Mouse (Mus musculus): ENCODE measurements around the gene Nbeal2. TPM values are rescaled to one million over a fixed set of nuclear protein-coding genes. Genes with fewer than 3 reads are reported as not detected.

Nbeal2 gene
- total and polyA plus RNA-seq, 3 experiments = 9.3 to 17.2 TPM; not detected in 1

DNA sequence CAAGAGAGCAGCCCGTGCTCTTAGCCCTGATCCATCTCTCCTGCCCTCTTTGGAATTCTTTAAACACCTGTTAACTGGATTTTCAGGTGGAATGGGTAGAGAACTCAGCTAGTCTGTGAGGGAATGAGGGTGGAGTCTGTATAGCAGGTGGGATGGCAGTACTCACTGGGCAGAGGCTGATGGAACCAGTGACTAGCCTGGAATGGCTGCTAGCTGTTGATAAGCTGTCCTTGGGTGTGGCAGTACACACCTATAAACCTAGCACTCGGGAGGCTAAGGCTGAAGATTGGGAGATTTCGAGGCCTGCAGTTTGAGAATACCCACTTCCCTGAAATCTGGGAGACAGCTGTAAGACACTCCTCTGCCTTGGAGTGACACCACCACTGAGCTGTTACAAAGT is 45.6 kb upstream of the Nbeal2 start:
- Histone ChIP-seq H3K27me3 (ENCODE audit: control insufficient read depth in 1 of 2, insufficient read depth in 2 of 2, low read length in 2 of 2) (no peaks in the 10 kb centered on the region), H3K4me1 (ENCODE audit: control insufficient read depth in 1 of 2, insufficient read depth in 2 of 2, low read length in 2 of 2) (peaks cover 2 to 3% of the 10 kb centered on the region in 2 experiments; a peak in 2 of 4 replicates), H3K9me3 (replicated peaks; ENCODE audit: insufficient read depth, low read length) (no peaks in the 10 kb centered on the region), H3K27ac (ENCODE audit: control insufficient read depth, low read depth, low read length) (no peak overlapping the region), H3K36me3 (ENCODE audit: control insufficient read depth in 1 of 2, insufficient read depth in 2 of 2, low read length in 2 of 2) (0 out of 4 replicates have a peak, but pooled peaks cover 0 to 2% of the 10 kb centered on the region in 2 experiments), H3K9ac (ENCODE audit: control insufficient read depth, low read depth, low read length, poor library complexity, severe bottlenecking) (no peak overlapping the region), H3K79me2 (ENCODE audit: control insufficient read depth, insufficient read depth, low read length, poor library complexity) (no peaks in the 10 kb centered on the region), H3K4me3 (ENCODE audit: control insufficient read depth in 1 of 2, insufficient read depth in 1 of 2, low read depth in 2 of 2, low read length in 2 of 2) (no peak overlapping the region)
- TF ChIP-seq TAL1 (IDR thresholded peaks at IDR 0.05; ENCODE audit: low read length) (peak; percentile 37; the same call in 1 of the 2 replicates), E2F4 (IDR thresholded peaks at IDR 0.05; ENCODE audit: borderline replicate concordance, low read depth, low read length) (no peak), EP300 (IDR thresholded peaks at IDR 0.05; ENCODE audit: low read depth in 1 of 2, low read length in 2 of 2) (peak; percentile 14 to 29; a peak in 1 of 4 replicates)
- peak; percentile 27 for DNase-seq (ENCODE audit: low read depth, low spot score)

DNA sequence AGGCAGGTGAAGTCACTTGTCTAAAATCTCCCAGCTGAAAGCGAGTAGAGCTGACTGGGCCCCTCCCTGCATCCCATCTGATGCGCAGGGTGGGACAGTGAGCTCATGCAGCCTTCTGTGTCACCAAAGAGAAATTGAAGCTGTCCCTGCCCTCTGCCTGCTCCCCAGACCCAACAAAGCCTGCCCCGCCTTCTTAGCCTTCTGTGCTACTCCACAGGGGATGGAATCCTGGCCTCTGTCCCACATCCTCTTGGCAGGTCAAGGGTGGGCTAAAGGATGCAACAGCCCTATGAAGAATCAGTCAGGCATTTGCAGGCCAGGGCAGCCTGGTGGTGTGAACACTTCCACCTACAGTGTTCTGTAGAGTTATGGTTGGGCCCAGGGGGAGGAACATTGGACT is 43.5 kb upstream of the Nbeal2 start:
- no peak overlapping the region for H3K4me3 ChIP-seq (ENCODE audit: control insufficient read depth in 1 of 2, insufficient read depth in 1 of 2, low read depth in 2 of 2, low read length in 2 of 2)
- no peak overlapping the region for H3K9ac ChIP-seq (ENCODE audit: control insufficient read depth, low read depth, low read length, poor library complexity, severe bottlenecking)
- peaks cover 2 to 3% of the 10 kb centered on the region in 2 experiments; a peak in 2 of 4 replicates for H3K4me1 ChIP-seq (ENCODE audit: control insufficient read depth in 1 of 2, insufficient read depth in 2 of 2, low read length in 2 of 2)
- H3K27ac ChIP-seq (ENCODE audit: control insufficient read depth, low read depth, low read length) = no peak overlapping the region
- H3K79me2 ChIP-seq (ENCODE audit: control insufficient read depth, insufficient read depth, low read length, poor library complexity) = no peaks in the 10 kb centered on the region
- H3K36me3 ChIP-seq (ENCODE audit: control insufficient read depth in 1 of 2, insufficient read depth in 2 of 2, low read length in 2 of 2) = peaks cover 0 to 2% of the 10 kb centered on the region in 2 experiments; a peak in 1 of 4 replicates
- H3K27me3 ChIP-seq (ENCODE audit: control insufficient read depth in 1 of 2, insufficient read depth in 2 of 2, low read length in 2 of 2) = no peaks in the 10 kb centered on the region
- H3K9me3 ChIP-seq (replicated peaks; ENCODE audit: insufficient read depth, low read length) = no peaks in the 10 kb centered on the region
- DNase-seq (ENCODE audit: low read depth, low spot score) = no peak
- TF ChIP-seq RAD21 (IDR thresholded peaks at IDR 0.05; ENCODE audit: low read depth, low read length) = no peak
- no peak for TF ChIP-seq MAZ (IDR thresholded peaks at IDR 0.05; ENCODE audit: low read depth, low read length)
- no peak for TF ChIP-seq ZC3H11A (IDR thresholded peaks at IDR 0.05; ENCODE audit: low read depth, low read length)
- no peak for TF ChIP-seq USF1 (IDR thresholded peaks at IDR 0.05; ENCODE audit: low read depth, low read length)
- TF ChIP-seq ZMIZ1 (IDR thresholded peaks at IDR 0.05; ENCODE audit: low read depth, low read length) = no peak
- no peak for TF ChIP-seq UBTF (IDR thresholded peaks at IDR 0.05; ENCODE audit: borderline replicate concordance, insufficient read depth, low read depth, low read length)
- TF ChIP-seq MAFK (IDR thresholded peaks at IDR 0.05; ENCODE audit: borderline replicate concordance, low read depth, low read length) = no peak
- TF ChIP-seq NELFE (IDR thresholded peaks at IDR 0.05; ENCODE audit: low read depth, low read length) = no peak
- no peak for TF ChIP-seq POLR2AphosphoS2 (IDR thresholded peaks at IDR 0.05; ENCODE audit: low read length)
- TF ChIP-seq RCOR1 (IDR thresholded peaks at IDR 0.05; ENCODE audit: low read depth, low read length) = no peak
- no peak for TF ChIP-seq TBP (IDR thresholded peaks at IDR 0.05; ENCODE audit: low read depth, low read length)
- no peak for TF ChIP-seq TAL1 (IDR thresholded peaks at IDR 0.05; ENCODE audit: low read length)
- TF ChIP-seq USF2 (IDR thresholded peaks at IDR 0.05; ENCODE audit: borderline replicate concordance in 1 of 2, insufficient read depth in 1 of 2, low read depth in 1 of 2, low read length in 2 of 2) = no peak
- no peak for TF ChIP-seq EP300 (IDR thresholded peaks at IDR 0.05; ENCODE audit: low read depth in 1 of 2, low read length in 2 of 2)
- TF ChIP-seq MYB (IDR thresholded peaks at IDR 0.05; ENCODE audit: low read depth, low read length) = no peak
